Mouse (Mus musculus) CD4-positive, CD25-positive, alpha-beta regulatory T cell, adult 4 months (primary cell): ENCODE measurements around the gene Ly6g5b. TPM values are rescaled to one million over a fixed set of nuclear protein-coding genes. Genes with fewer than 3 reads are reported as not detected.
A peak's percentile ranks its signal among the peaks of the same experiment; 100 is the strongest.

Experiments
- ATAC-seq: one replicate; pipeline ENCODE4 v1.8.0; 2017
- polyA plus RNA-seq, 2 experiments: library from polyadenylated mRNA; unstranded; fragments of 100-300 nt; shearing (Covaris generic); gene quantifications; one replicate each; pipeline ENCODE4 v1.2.1; 2017

The Ly6g5b gene
- polyA plus RNA-seq, 2 experiments from 2014 or later: 2.5 to 2.8 TPM

- no peak for ATAC-seq
These were observed 10.5 kb downstream of the Ly6g5b start for GRCm38 (mm10) chr17:35104754-35105153.

- ATAC-seq: no peak
These were observed 11.1 kb downstream of the Ly6g5b start for GRCm38 (mm10) chr17:35104079-35104478.

- ATAC-seq: no peak
These were observed 12.0 kb downstream of the Ly6g5b start for GRCm38 (mm10) chr17:35103221-35103690.

- no peak for ATAC-seq
These were observed 12.9 kb downstream of the Ly6g5b start for GRCm38 (mm10) chr17:35102299-35102698.

GRCm38 (mm10) chr17:35101161-35101560 is 14.1 kb downstream of the Ly6g5b start:
- ATAC-seq: no peak

GRCm38 (mm10) chr17:35100196-35100765 is 14.9 kb downstream of the Ly6g5b start:
- no peak for ATAC-seq

GRCm38 (mm10) chr17:35097164-35097655 is 18.0 kb downstream of the Ly6g5b start:
- ATAC-seq: no peak

GRCm38 (mm10) chr17:35096597-35096996 is 18.6 kb downstream of the Ly6g5b start:
- ATAC-seq: no peak

GRCm38 (mm10) chr17:35094475-35095365 is 20.5 kb downstream of the Ly6g5b start:
- no peak for ATAC-seq

- ATAC-seq: no peak
These were observed 22.6 kb downstream of the Ly6g5b start for GRCm38 (mm10) chr17:35092403-35093198.

GRCm38 (mm10) chr17:35090166-35090932 is 24.9 kb downstream of the Ly6g5b start:
- ATAC-seq: no peak

- ATAC-seq: peak; percentile 94
These were observed 26.2 kb downstream of the Ly6g5b start, which contains the start of gene Abhd16a for GRCm38 (mm10) chr17:35088825-35089644. Gene Abhd16a (plus strand): TSS chr17:35089263.

- ATAC-seq: no peak
These were observed 27.1 kb downstream of the Ly6g5b start for GRCm38 (mm10) chr17:35088151-35088550.

- ATAC-seq: no peak
These were observed 29.9 kb downstream of the Ly6g5b start, which contains the start of gene Ly6g6f for GRCm38 (mm10) chr17:35085208-35085865. Gene Ly6g6f (minus strand): TSS chr17:35085610.

GRCm38 (mm10) chr17:35083929-35084497 is 31.2 kb downstream of the Ly6g5b start:
- no peak for ATAC-seq

GRCm38 (mm10) chr17:35082841-35083576 is 32.2 kb downstream of the Ly6g5b start:
- ATAC-seq: no peak

GRCm38 (mm10) chr17:35080710-35081109 is 34.5 kb downstream of the Ly6g5b start:
- no peak for ATAC-seq

GRCm38 (mm10) chr17:35080248-35080647 is 35.0 kb downstream of the Ly6g5b start:
- no peak for ATAC-seq

- ATAC-seq: no peak
These were observed 35.5 kb downstream of the Ly6g5b start for GRCm38 (mm10) chr17:35079778-35080177.
